Mouse (Mus musculus) embryonic facial prominence, embryonic 13.5 days (tissue): ENCODE measurements around the gene Gm10842. TPM values are rescaled to one million over a fixed set of nuclear protein-coding genes. Genes with fewer than 3 reads are reported as not detected.

Source experiments
- ATAC-seq: fragments of 200-750 bp; cut with Nextera tagmentation; 2 replicates; pipeline ENCODE4 v1.8.0; 2017; ENCODE audit warnings: low read depth; ENCODE audit not compliant: insufficient number of reproducible peaks, insufficient read depth, low FRiP score, low TSS enrichment
- H3K27ac ChIP-seq: fragments of 300-500 bp; sonication (generic); 2 replicates; pipeline ENCODE4 v1.5.1; 2015; ENCODE audit warnings: moderate library complexity, mild to moderate bottlenecking, inconsistent platforms
- H3K27me3 ChIP-seq: fragments of 300-500 bp; sonication (generic); 2 replicates; pipeline ENCODE4 v1.6.1; 2015; ENCODE audit warnings: mild to moderate bottlenecking, inconsistent platforms
- H3K36me3 ChIP-seq: fragments of 300-500 bp; sonication (generic); 2 replicates; pipeline ENCODE4 v1.6.1; 2015; ENCODE audit warnings: mild to moderate bottlenecking, inconsistent platforms
- H3K4me1 ChIP-seq: fragments of 300-500 bp; sonication (generic); 2 replicates; pipeline ENCODE4 v1.6.1; 2015; ENCODE audit warnings: inconsistent platforms
- H3K4me2 ChIP-seq: fragments of 300-500 bp; sonication (generic); 2 replicates; pipeline ENCODE4 v1.6.1; 2015; ENCODE audit warnings: moderate library complexity, mild to moderate bottlenecking, inconsistent platforms
- H3K4me3 ChIP-seq: fragments of 300-500 bp; sonication (generic); 2 replicates; pipeline ENCODE4 v1.5.1; 2015; ENCODE audit warnings: mild to moderate bottlenecking, inconsistent platforms
- H3K9ac ChIP-seq: fragments of 300-500 bp; sonication (generic); 2 replicates; pipeline ENCODE4 v1.6.1; 2015; ENCODE audit warnings: mild to moderate bottlenecking, inconsistent platforms
- H3K9me3 ChIP-seq: fragments of 300-500 bp; sonication (generic); 2 replicates; pipeline ENCODE4 v1.6.1; 2016; ENCODE audit warnings: inconsistent platforms
- WGBS: fragments of 180-500 bp; shearing (Covaris S2); methylation state at CpG from one replicate; pipeline ENCODE4 v1.1.7; 2015; ENCODE audit warnings: mixed read lengths; 5-methylcytosine and 5-hydroxymethylcytosine counted together
- polyA plus RNA-seq: library from polyadenylated mRNA; unstranded; fragments of >200 nt; fragmentation: Nextera tagmentation; extraction: Ambion mirVana; gene quantifications from 2 replicates; pipeline ENCODE4 v1.2.1, GENCODE M21; 2015

The Gm10842 gene
- polyA plus RNA-seq, 1 experiment from 2014 or later, result not detected

DNA sequence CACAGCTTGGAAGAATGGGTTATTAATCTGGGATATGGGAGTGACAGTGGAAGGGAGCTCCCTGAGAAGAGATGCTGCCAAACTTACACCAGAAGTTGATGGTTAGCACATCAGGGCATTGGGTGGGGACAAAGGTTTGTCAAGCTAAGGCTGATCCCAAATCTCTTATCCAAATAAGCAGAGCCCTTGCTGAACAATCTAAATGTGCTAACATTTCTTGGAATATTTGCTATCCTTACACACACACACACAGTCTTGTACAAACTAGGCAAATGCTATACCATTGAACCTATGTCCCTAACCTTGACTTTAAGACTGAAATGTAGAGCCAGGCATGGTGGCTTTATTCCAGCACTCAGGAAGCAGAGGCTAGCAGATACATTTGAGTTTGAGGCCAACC is 3.1 kb upstream of the Gm10842 start:
- Histone ChIP-seq H3K9me3 (no peaks in the 10 kb centered on the region), H3K27ac (no peak overlapping the region), H3K4me1 (no peaks in the 10 kb centered on the region), H3K9ac (no peak overlapping the region), H3K4me3 (no peak overlapping the region), H3K27me3 (no peaks in the 10 kb centered on the region), H3K36me3 (peaks cover 27% of the 10 kb centered on the region), H3K4me2 (no peak overlapping the region)
- no peak for ATAC-seq

- no peaks in the 10 kb centered on the region for H3K9me3 ChIP-seq
- H3K4me1 ChIP-seq, result no peaks in the 10 kb centered on the region
- no peak overlapping the region for H3K4me3 ChIP-seq
- H3K36me3 ChIP-seq, result peaks cover 24% of the 10 kb centered on the region
- H3K27ac ChIP-seq, result no peak overlapping the region
- WGBS, result 82% methylated on average over 3 of the region's 3 CpGs
- H3K4me2 ChIP-seq, result no peak overlapping the region
- no peaks in the 10 kb centered on the region for H3K27me3 ChIP-seq
- ATAC-seq, result no peak
- H3K9ac ChIP-seq, result no peak overlapping the region
Observed at GRCm38 (mm10) chr11:105144084-105144483, 2.6 kb upstream of the Gm10842 start.

DNA sequence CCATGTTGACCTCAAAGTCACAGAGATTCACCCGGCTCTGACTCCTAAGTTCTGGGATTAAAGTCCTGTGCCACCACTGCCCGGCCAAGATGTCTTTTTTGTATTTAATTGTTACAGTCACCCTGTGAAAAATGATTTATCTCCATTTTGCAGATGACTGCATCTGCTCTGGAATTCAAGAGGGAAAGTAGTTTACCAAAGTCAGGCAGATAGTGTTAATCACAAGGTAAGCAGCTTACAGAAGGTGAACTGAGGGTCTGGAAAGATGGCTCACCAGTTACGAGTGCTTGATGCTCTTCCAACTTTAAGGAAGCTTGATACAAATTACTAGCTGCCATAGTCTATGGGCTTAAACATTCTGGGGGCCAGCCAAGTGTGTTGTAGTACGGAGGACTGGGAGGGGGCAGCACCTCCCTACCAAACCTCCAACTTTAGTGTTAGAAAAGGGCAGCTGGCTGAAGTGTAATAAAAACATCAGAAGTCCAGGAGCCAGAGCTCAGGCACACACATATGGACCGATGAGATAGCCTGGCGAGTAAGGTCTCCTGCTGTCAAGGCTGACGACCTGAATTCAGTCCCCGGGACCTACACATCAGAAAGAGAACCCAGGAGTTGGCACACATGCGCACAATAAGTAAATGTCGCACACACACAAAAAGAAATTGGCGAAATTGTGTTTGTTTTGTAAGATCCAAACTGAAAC is 2.0 kb upstream of the Gm10842 start:
- ATAC-seq, result no peak
- Histone ChIP-seq H3K4me1 (no peaks in the 10 kb centered on the region), H3K27ac (no peak overlapping the region), H3K9ac (no peak overlapping the region), H3K36me3 (peaks cover 18% of the 10 kb centered on the region), H3K9me3 (no peaks in the 10 kb centered on the region), H3K27me3 (no peaks in the 10 kb centered on the region), H3K4me2 (no peak overlapping the region), H3K4me3 (no peak overlapping the region)
- 83% methylated on average over 11 of the region's 11 CpGs for WGBS

GRCm38 (mm10) chr11:105145211-105145610 is 1.5 kb upstream of the Gm10842 start:
- H3K4me2 ChIP-seq, result no peak overlapping the region
- peaks cover 13% of the 10 kb centered on the region for H3K36me3 ChIP-seq
- H3K9me3 ChIP-seq, result no peaks in the 10 kb centered on the region
- no peak for ATAC-seq
- no peaks in the 10 kb centered on the region for H3K27me3 ChIP-seq
- no peak overlapping the region for H3K27ac ChIP-seq
- no peak overlapping the region for H3K9ac ChIP-seq
- H3K4me1 ChIP-seq, result no peaks in the 10 kb centered on the region
- WGBS, result 89% methylated on average over 10 of the region's 10 CpGs
- H3K4me3 ChIP-seq, result no peak overlapping the region

- peaks cover 2% of the 10 kb centered on the region for H3K27me3 ChIP-seq
- no peak overlapping the region for H3K9ac ChIP-seq
- H3K9me3 ChIP-seq, result no peaks in the 10 kb centered on the region
- H3K4me2 ChIP-seq, result no peak overlapping the region
- H3K4me3 ChIP-seq, result no peak overlapping the region
- no peak overlapping the region for H3K27ac ChIP-seq
- ATAC-seq, result no peak
- H3K4me1 ChIP-seq, result peaks cover 18% of the 10 kb centered on the region
- 65% methylated on average over 3 of the region's 3 CpGs for WGBS
- H3K36me3 ChIP-seq, result no peaks in the 10 kb centered on the region
Observed at GRCm38 (mm10) chr11:105149353-105149752, 2.7 kb downstream of the Gm10842 start.

- WGBS, result 75% methylated on average over 1 of the region's 1 CpGs
- H3K4me1 ChIP-seq, result peaks cover 18% of the 10 kb centered on the region
- H3K27ac ChIP-seq, result no peak overlapping the region
- no peak overlapping the region for H3K4me2 ChIP-seq
- H3K4me3 ChIP-seq, result no peak overlapping the region
- no peaks in the 10 kb centered on the region for H3K9me3 ChIP-seq
- ATAC-seq, result no peak
- H3K27me3 ChIP-seq, result peaks cover 2% of the 10 kb centered on the region
- no peaks in the 10 kb centered on the region for H3K36me3 ChIP-seq
- no peak overlapping the region for H3K9ac ChIP-seq
Observed at GRCm38 (mm10) chr11:105149766-105150165, 3.1 kb downstream of the Gm10842 start.

GRCm38 (mm10) chr11:105150691-105151090 is 4.0 kb downstream of the Gm10842 start:
- Histone ChIP-seq H3K4me2 (no peak overlapping the region), H3K4me3 (no peak overlapping the region), H3K27me3 (peaks cover 2% of the 10 kb centered on the region), H3K9me3 (no peaks in the 10 kb centered on the region), H3K36me3 (no peaks in the 10 kb centered on the region), H3K27ac (no peak overlapping the region), H3K9ac (no peak overlapping the region), H3K4me1 (peaks cover 22% of the 10 kb centered on the region)
- WGBS, result 46% methylated on average over 4 of the region's 4 CpGs
- ATAC-seq, result no peak

- H3K4me1 ChIP-seq, result peaks cover 25% of the 10 kb centered on the region
- ATAC-seq, result no peak
- peaks cover 2% of the 10 kb centered on the region for H3K27me3 ChIP-seq
- WGBS, result 21% methylated on average over 18 of the region's 19 CpGs
- H3K4me2 ChIP-seq, result peak overlapping the region; percentile 11
- no peaks in the 10 kb centered on the region for H3K36me3 ChIP-seq
- H3K9me3 ChIP-seq, result no peaks in the 10 kb centered on the region
- no peak overlapping the region for H3K9ac ChIP-seq
- no peak overlapping the region for H3K27ac ChIP-seq
- no peak overlapping the region for H3K4me3 ChIP-seq
Observed at GRCm38 (mm10) chr11:105151226-105152016, 4.7 kb downstream of the Gm10842 start.

DNA sequence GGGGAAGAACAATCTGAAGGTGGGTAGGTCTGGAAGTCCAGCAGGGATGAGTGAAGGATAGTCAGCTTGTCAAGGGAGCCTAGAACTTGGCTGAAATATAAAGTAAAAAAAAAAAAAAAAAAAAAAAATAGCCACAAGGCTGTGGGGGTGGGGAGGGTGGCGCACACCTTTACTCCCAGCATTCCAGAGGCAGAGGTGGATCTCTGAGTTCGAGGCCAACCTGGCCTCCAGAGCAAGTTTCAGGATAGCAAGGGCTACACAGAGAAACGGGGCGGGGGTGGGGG is 5.3 kb downstream of the Gm10842 start:
- Histone ChIP-seq H3K27me3 (peaks cover 2% of the 10 kb centered on the region), H3K4me2 (peak overlapping the region; percentile 11; the same call in 1 of the 2 replicates), H3K9ac (no peak overlapping the region), H3K36me3 (no peaks in the 10 kb centered on the region), H3K4me1 (peaks cover 25% of the 10 kb centered on the region), H3K9me3 (no peaks in the 10 kb centered on the region), H3K4me3 (no peak overlapping the region), H3K27ac (no peak overlapping the region)
- WGBS, result 58% methylated on average over 2 of the region's 4 CpGs
- ATAC-seq, result no peak

DNA sequence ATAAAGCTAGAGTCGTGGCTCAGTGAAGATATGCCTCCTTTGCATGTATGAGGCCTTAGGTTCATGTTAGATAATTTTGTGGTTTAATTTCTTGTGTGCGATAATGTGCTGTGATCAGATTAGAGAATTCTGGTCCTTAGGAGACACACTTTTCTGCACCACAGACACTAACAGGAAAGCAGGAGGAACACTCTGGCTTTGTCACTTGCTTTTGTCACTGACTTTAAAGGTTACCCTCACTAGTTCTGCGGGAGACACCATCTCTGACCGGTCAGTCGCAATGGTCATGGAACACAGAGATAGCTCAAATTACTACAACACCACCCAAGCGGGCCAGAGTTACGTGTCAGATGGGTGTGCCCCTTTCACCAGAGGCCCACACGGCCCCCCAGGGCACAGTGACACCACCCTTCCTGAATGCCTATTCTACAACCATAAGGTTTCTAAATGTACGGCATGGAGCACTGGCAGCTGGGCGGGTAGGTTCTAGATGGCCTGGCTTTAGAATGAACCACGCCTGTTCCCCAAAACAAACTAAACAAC is 5.7 kb downstream of the Gm10842 start:
- Histone ChIP-seq H3K27ac (no peak overlapping the region), H3K9ac (no peak overlapping the region), H3K4me1 (peaks cover 25% of the 10 kb centered on the region), H3K27me3 (peaks cover 2% of the 10 kb centered on the region), H3K9me3 (no peaks in the 10 kb centered on the region), H3K4me3 (no peak overlapping the region), H3K36me3 (no peaks in the 10 kb centered on the region), H3K4me2 (no peak overlapping the region)
- no peak for ATAC-seq
- 51% methylated on average over 11 of the region's 11 CpGs for WGBS

DNA sequence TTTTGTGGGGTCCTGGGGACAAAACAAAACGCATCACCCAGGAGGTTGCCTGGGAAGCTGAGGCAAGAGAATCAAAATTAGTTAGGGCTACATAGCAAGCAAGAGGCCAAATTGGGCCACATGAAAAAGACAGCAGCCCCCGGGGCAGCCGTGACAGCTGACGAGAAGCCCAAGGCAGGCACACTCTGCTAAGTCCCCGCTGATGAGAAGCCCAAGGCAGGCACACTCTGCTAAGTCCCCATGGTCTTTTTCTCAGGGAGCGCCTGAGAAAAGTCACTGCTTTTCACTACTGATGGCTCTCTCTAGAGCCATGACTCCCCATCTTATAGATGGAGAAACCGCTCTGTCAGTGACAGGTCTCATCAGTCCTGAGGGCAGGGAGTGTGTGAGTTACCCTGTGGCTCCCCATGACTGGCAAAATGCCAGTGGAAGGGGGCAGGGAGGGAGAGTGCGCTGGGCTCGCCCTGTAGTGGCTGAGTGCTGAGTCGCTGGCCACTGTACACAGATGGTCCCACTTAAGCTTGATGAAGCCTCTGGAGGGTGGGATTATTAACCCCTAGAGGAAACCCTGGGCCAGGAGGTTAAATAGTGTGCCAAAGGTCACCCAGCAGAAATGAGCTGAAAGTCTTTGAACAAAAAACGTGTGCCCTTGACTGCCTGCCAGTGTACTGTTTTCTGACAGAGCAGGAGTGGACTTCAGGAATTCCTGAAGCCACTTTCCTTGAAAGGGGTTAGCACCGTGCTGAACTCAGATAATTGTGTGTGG is 6.6 kb downstream of the Gm10842 start:
- H3K4me1 ChIP-seq, result peaks cover 25% of the 10 kb centered on the region
- peaks cover 2% of the 10 kb centered on the region for H3K27me3 ChIP-seq
- H3K4me2 ChIP-seq, result no peak overlapping the region
- no peak overlapping the region for H3K27ac ChIP-seq
- WGBS, result 8% methylated on average over 12 of the region's 12 CpGs
- 0 out of 2 replicates have a peak, but pooled peaks have one; percentile 78 for ATAC-seq
- no peak overlapping the region for H3K9ac ChIP-seq
- H3K36me3 ChIP-seq, result no peaks in the 10 kb centered on the region
- H3K9me3 ChIP-seq, result no peaks in the 10 kb centered on the region
- no peak overlapping the region for H3K4me3 ChIP-seq
